Mouse (Mus musculus): ENCODE results near the gene Tcaf3.

The Tcaf3 gene

DNA sequence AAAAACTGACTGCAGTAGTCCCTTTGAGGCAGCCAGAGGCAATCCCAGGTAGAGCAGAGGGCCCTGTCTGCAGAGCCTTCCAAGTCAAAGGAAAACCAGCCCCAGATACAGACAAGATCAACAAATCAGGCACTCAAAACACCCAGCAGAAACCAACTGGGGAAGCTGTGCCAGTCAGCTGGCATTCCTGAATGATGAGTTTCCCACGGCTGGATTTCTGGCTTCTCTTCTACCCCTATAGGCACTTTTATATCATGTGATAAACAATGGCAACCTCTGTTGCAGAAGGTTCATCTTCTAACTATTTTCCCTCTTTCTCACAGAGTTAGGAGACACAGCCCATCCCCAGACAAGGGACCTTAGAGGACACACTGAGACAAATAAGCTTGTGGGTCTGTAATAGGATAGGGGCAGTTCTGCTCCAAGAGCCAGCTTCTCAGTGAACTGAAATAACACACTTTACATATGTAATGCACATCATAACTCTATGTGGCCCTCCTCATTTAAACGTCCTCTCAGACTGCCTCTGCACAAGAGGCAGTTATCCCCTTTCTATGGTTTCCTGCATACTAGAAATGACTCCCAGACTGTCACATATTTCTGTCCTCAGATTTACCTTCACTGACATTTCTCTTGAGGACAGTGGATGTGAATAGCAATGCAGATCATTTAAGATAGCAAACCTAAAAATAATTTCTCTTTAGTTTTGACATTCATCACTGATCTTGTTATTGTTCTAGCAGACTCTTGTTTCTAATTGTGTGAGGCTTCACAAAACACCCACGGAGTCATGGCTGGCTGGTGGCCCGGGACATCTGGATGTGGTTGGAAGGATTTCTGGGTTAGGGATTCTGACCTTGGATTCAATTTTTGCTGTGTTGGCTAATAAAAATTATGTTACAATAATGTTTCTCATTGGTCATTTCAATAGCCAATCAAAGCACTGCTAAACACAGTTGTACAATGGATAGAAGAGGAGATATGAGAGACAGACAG is 55.2 kb downstream of the Tcaf3 start:
- no peak for DNase-seq

- no peak for DNase-seq
Observed at GRCm38 (mm10) chr6:42540681-42541080, 56.8 kb downstream of the Tcaf3 start.

DNA sequence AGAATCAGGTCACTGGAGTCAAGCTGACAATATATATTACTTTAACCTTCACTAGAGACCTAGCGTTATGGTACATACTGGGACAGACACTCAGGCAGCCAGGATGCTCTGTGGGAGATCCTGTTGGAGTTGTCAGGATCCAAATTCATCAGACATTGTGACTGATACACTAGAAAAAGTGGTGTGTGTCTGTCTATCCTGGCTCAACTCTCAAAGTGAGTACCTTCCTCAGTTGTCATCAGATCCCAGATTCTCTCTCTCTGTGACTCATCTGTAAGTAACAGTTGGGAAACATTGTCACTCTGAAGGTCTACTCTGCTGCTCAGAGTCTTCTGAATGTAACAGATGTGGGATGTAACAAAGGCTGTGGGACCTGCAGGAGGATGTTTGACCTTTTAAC is 57.8 kb downstream of the Tcaf3 start:
- no peak for DNase-seq
